Mouse (Mus musculus) liver, postnatal 0 days (tissue): ENCODE results near the gene Rarg. TPM values are rescaled to one million over a fixed set of nuclear protein-coding genes. Genes with fewer than 3 reads are reported as not detected.

Experiments
- ATAC-seq: fragments of 200-750 bp; cut with Nextera tagmentation; 2 replicates; pipeline ENCODE4 v1.8.0; 2017; ENCODE audit warnings: mild to moderate bottlenecking, moderate library complexity
- DNase-seq: peaks from one replicate; pipeline ENCODE4 v3.0.0-alpha.2; 2016
- H3K27ac ChIP-seq: fragments of 300-500 bp; sonication (generic); 2 replicates; pipeline ENCODE4 v1.5.1; 2014; ENCODE audit warnings: antibody characterized with exemption, moderate library complexity, mild to moderate bottlenecking, low read depth
- H3K27me3 ChIP-seq: fragments of 300-500 bp; sonication (generic); 2 replicates; pipeline ENCODE4 v1.6.1; 2014; ENCODE audit warnings: low read length, control low read depth, mixed read lengths; ENCODE audit not compliant: insufficient read depth
- H3K36me3 ChIP-seq: fragments of 300-500 bp; sonication (generic); replicated peaks from 2 replicates; pipeline ENCODE4 v1.6.1; 2014; ENCODE audit warnings: mild to moderate bottlenecking, control low read depth, low read length, moderate library complexity, mixed read lengths; ENCODE audit not compliant: insufficient read depth
- H3K4me1 ChIP-seq: fragments of 300-500 bp; sonication (generic); 2 replicates; pipeline ENCODE4 v1.6.1; 2014; ENCODE audit warnings: antibody characterized with exemption, mild to moderate bottlenecking, control low read depth; ENCODE audit not compliant: insufficient read depth
- H3K4me2 ChIP-seq: fragments of 300-500 bp; sonication (generic); 2 replicates; pipeline ENCODE4 v1.6.1; 2014; ENCODE audit warnings: low read depth, mild to moderate bottlenecking, low read length, moderate library complexity, mixed read lengths
- H3K4me3 ChIP-seq: fragments of 300-500 bp; sonication (generic); 2 replicates; pipeline ENCODE4 v1.5.1; 2014; ENCODE audit warnings: low read depth, low read length
- H3K9ac ChIP-seq: fragments of 300-500 bp; sonication (generic); replicated peaks from 2 replicates; pipeline ENCODE4 v1.6.1; 2014; ENCODE audit warnings: mild to moderate bottlenecking, moderate library complexity
- H3K9me3 ChIP-seq: fragments of 300-500 bp; sonication (generic); 2 replicates; pipeline ENCODE4 v1.6.1; 2016; ENCODE audit warnings: mild to moderate bottlenecking, control low read depth, low read length, mixed read lengths
- CTCF ChIP-seq: sonication (generic); IDR thresholded peaks from 2 replicates; pipeline ENCODE4 v1.5.1; 2016; ENCODE audit warnings: antibody characterized with exemption, low read depth
- EP300 ChIP-seq: IDR thresholded peaks from 2 replicates; pipeline ENCODE4 v1.6.1; 2016; ENCODE audit warnings: antibody characterized with exemption, low read depth, mild to moderate bottlenecking
- WGBS: fragments of 180-500 bp; shearing (Covaris S2); extraction: QIAGEN DNeasy Blood & Tissue Kit; methylation state at CpG from one replicate; pipeline ENCODE4 v1.1.7; 2014; ENCODE audit not compliant: insufficient replicate concordance; 5-methylcytosine and 5-hydroxymethylcytosine counted together
- polyA plus RNA-seq: library from polyadenylated mRNA; unstranded; fragments of >200 nt; fragmentation: Nextera tagmentation; extraction: Ambion mirVana; gene quantifications from 2 replicates; pipeline ENCODE4 v1.2.1, GENCODE M21; 2015

Rarg gene
- polyA plus RNA-seq, 1 experiment from 2014 or later: 2.6 TPM

DNA sequence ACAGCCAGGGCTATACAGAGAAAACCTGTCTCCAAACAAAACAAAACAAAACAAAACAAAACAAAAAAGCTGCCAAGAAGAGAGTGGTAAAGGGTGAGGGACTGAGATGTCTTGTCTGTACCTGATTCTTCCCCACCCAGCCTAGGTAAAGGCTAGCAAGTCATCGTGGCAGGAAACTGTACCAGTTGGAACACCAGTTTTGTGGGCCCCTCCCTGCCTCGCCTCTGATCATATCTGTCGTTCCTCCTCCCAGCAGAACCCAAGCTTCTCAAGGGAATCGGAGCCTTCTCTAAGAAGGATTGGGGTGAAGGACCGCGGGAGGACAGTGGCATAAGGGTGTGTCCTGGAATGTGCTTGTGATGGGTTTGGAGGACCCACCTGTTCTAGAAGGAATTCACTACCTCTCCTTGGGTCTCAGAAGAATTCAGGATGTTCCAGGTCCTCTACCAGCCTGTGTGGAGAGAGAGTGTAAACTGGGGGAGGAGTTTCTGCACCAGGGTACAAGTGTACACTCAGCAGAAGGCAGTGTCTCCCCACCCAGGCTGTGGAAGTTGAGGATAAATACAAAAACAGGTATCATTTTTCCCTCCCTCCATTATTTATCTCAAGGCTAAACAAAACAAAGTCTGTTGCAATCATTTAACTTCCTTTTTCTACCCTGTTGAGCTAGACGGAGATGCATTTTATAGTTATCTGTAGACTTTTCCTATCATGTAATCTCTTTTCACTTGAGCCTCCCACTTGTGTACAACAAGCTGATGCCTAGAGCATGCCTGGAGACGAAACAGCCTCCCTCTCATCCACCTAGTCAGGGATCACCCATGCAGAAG lies 25.4 kb upstream of the Rarg start:
- peaks cover 27% of the 10 kb centered on the region for H3K4me1 ChIP-seq
- H3K27ac ChIP-seq: peak overlapping the region; percentile 42; the same call in 1 of the 2 replicates
- DNase-seq (no peak), ATAC-seq (no peak)
- no peak overlapping the region for H3K4me3 ChIP-seq
- H3K4me2 ChIP-seq: peak overlapping the region; percentile 45; the same call in 1 of the 2 replicates
- H3K36me3 ChIP-seq: peaks cover 7% of the 10 kb centered on the region; the same call in 1 of the 2 replicates
- H3K27me3 ChIP-seq: no peaks in the 10 kb centered on the region
- 41% methylated on average over 8 of the region's 8 CpGs for WGBS
- TF ChIP-seq EP300: no peak
- TF ChIP-seq CTCF: no peak
- no peak overlapping the region for H3K9ac ChIP-seq
- H3K9me3 ChIP-seq: no peaks in the 10 kb centered on the region

DNA sequence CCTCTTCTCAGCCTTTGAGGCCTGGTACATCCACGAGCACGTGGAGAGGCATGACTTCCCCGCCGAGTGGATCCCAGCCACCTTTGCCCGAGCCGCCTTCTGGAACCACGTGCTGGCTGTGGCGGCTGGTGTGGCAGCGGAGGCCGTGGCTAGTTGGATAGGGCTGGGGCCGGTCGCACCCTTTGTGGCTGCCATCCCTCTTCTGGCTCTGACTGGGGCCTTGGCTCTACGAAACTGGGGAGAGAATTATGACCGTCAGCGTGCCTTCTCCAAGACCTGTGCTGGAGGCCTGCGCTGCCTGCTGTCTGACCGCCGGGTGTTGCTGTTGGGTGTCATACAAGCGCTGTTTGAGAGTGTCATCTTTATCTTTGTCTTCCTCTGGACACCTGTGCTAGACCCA lies 23.3 kb upstream of the Rarg start:
- no peak for DNase-seq
- WGBS: 87% methylated on average over 19 of the region's 19 CpGs
- Histone ChIP-seq H3K9me3 (no peaks in the 10 kb centered on the region), H3K4me1 (peaks cover 27% of the 10 kb centered on the region), H3K27ac (no peak overlapping the region), H3K36me3 (peaks cover 7% of the 10 kb centered on the region; the same call in 1 of the 2 replicates), H3K27me3 (no peaks in the 10 kb centered on the region), H3K9ac (no peak overlapping the region), H3K4me3 (no peak overlapping the region), H3K4me2 (peak overlapping the region; percentile 85)
- TF ChIP-seq CTCF (no peak), EP300 (no peak)
- ATAC-seq: no peak

DNA sequence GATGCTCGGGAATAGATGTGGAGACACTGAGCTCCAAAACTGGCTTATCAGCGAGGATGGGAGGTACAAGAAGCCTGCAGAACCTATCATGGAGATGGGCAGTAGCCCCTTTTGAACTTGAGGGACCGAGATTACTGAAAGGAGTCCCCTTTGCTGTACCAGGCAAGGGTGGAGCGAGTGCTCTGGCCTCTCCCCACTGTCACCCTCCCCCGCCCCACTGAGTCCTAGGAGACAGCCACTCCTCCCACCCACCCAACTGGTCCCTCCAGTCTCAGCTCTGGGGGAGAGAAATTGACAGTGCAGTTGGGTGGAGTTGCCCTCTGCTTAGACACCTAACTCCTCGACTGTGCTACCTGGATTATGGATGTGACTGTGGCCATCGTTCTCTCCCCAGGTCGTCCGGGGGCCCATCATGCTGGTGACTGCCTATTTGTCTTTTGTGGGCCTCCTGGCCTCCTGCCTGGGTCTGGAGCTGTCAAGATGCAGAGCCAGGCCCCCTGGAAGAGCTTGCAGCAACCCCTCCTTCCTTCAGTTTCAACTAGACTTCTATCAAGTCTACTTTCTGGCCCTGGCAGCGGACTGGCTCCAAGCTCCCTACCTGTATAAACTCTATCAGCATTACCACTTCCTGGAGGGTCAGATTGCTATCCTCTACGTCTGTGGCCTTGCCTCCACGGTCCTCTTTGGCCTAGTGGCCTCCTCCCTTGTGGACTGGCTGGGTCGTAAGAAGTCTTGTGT lies 22.6 kb upstream of the Rarg start:
- peak; percentile 8 for ATAC-seq
- no peak for TF ChIP-seq CTCF
- TF ChIP-seq EP300: no peak
- no peaks in the 10 kb centered on the region for H3K9me3 ChIP-seq
- no peak for DNase-seq
- H3K9ac ChIP-seq: peak overlapping the region; percentile 81
- H3K27me3 ChIP-seq: no peaks in the 10 kb centered on the region
- peak overlapping the region; percentile 69 for H3K4me3 ChIP-seq
- peak overlapping the region; percentile 70 for H3K27ac ChIP-seq
- 20% methylated on average over 13 of the region's 13 CpGs for WGBS
- H3K4me1 ChIP-seq: peaks cover 27% of the 10 kb centered on the region
- peak overlapping the region; percentile 85 for H3K4me2 ChIP-seq
- peaks cover 7% of the 10 kb centered on the region; the same call in 1 of the 2 replicates for H3K36me3 ChIP-seq

GRCm38 (mm10) chr15:102279092-102279782 lies 21.9 kb upstream of the Rarg start, which contains the start of gene Mfsd5:
Gene Mfsd5, plus strand, starts transcription at chr15:102279454.
- Histone ChIP-seq H3K4me2 (peak within 1 kb of the TSS; percentile 85), H3K9ac (peak within 1 kb of the TSS; percentile 81), H3K36me3 (peaks cover 7% of the 10 kb centered on the region; the same call in 1 of the 2 replicates), H3K27me3 (no peaks in the 10 kb centered on the region), H3K4me1 (peaks cover 27% of the 10 kb centered on the region), H3K27ac (peak within 1 kb of the TSS; percentile 70), H3K9me3 (no peaks in the 10 kb centered on the region), H3K4me3 (peak within 1 kb of the TSS; percentile 69)
- WGBS: 1% methylated on average over 56 of the region's 65 CpGs
- peak; percentile 96 for DNase-seq
- ATAC-seq: peak; percentile 95
- peak; percentile 53 for TF ChIP-seq CTCF
- TF ChIP-seq EP300: no peak

DNA sequence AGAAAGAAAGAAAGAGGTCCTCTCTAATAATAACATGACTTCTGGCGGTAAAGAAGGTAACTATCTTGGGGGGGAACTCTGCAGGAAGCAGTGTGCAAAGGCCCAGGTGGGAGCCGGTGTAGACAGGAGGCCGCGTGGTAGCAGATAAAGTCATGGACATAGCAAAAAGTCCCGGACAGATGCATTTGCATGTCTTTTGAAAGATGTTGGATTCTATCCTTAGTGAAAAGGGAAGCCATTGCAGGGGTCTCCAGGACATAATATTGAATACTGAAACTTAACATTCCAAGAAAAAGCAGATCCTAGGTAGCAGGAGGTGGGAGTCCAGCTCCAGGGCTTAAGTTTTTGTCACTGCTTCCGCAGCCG lies 21.4 kb upstream of the Rarg start:
- H3K9me3 ChIP-seq: no peaks in the 10 kb centered on the region
- peak overlapping the region; percentile 81 for H3K9ac ChIP-seq
- 29% methylated on average over 7 of the region's 7 CpGs for WGBS
- H3K27me3 ChIP-seq: 0 out of 2 replicates have a peak, but pooled peaks cover 1% of the 10 kb centered on the region
- ATAC-seq (no peak), DNase-seq (no peak)
- peak overlapping the region; percentile 69 for H3K4me3 ChIP-seq
- H3K4me1 ChIP-seq: peaks cover 27% of the 10 kb centered on the region
- TF ChIP-seq CTCF (no peak), EP300 (no peak)
- H3K4me2 ChIP-seq: peak overlapping the region; percentile 85
- H3K36me3 ChIP-seq: peaks cover 7% of the 10 kb centered on the region; the same call in 1 of the 2 replicates
- H3K27ac ChIP-seq: peak overlapping the region; percentile 70
